Mouse (Mus musculus): Measurements from ENCODE around the gene Prpf6.

Gene Prpf6

DNA sequence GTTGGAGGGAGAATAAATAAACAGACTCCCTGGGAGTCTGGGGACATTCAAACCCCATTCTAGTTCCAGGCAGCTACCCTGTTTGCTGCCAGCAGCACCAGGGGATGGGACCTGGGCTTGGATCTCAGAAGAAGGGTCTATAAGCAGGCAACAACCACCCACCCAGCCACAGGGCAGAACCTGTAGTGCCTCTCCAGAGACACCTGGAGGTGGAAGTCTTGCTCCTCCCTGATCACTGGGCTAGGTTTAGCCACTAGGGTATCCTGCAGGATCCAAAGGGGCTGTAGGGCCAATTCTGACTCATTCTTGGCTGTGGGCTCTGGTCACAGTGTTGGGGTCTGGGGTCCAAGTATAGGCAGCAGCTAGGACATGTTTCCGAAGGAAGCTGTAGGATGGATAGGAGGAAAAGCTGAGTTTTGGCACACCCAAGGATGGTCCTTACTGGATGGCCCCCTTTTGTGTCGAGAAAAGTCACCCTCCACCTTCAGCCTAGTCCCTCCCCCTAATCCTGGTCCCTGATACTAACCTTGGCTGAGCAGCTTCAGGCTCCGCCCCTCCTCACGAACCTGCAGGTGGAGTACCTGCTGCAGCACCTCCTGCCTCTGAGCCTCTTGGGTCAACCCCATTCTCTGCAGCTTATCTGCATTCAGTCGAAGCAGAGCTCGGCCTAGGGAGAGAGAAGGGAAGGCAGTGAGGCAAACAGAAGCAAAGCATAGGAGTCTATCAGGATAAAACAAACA lies 4.7 kb downstream of the Prpf6 start:
- DNase-seq (ENCODE audit: low read depth, low spot score), result no peak

DNA sequence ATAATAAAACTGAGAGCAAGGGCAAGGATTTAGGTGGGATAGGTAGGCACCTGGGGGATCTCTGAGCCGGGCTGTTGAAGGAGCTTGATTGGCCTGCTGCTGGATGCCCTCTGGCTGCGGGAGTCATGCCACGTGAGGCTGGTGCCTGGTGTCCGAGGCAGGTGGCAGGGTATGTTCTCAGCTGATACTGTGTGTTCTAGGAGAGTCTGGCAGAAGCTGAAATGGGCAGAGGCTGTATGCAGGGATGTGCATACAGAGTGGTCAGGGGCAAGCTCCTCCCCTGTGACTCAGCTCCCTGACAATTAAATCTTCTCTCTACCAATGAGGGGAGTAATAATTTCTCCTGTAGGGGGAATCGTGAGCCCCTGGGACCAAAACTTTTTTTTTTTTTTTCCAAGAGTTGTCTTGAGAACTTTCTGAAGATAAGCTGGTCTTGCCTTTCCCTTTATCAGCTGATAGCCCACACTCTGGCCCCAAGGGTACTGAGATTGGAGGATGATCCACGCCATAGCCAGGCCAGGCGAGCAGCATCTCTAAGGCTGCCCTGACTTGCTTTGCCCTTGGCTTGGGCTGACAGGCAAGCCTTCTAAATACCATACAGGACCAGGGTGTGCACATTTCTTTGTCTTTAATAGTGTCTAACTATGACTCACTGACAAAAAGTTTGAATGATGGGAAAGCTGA lies 5.9 kb downstream of the Prpf6 start:
- DNase-seq (ENCODE audit: low read depth, low spot score), result no peak

DNA sequence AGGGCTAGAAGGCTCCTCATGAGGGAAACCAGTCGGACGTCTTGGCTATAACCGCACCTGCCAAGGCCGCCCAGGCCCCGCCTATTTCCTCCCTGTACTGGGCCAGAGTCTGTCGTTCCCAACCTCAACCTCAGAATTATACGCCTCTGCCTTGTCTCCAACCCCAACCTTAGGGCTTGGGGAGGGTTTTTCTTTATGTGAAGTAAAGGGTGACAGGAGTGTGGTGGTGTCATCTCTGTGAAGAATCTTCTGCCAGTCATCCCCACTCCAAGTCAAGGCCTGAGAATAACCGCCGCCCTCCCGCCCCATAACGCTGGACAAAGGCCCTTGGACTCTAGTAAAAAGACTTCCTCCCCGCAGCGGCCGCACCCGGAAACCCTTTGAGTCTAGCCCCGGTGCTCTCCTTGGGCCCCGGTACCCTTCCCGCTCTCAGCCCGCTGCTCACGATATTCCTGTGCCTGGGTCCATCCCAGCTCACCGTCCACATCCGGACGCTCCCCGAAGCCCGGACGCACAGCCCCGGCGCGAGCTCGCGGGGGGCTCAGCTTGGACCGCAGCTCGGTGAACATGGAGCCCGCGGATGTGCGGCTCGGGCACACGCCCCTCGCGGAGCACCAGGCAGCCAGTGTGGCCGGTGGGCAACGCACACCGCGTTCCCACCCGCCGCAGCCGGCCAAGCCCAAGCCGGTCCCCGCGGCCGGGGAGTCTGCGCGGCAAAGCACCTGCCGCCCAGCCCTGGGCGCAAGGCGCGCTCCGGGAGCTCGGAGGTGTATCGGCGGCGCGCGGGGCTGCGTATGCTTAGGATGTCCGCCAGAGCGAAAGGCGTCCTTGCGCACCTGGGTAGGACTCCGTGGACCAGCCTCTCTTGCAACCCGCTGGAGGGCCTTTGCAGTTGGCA lies 7.0 kb downstream of the Prpf6 start, which contains the start of gene Samd10:
TSS of gene Samd10 (minus strand) at position 759 of the 898 bp plus-strand sequence.
- no peak for DNase-seq (ENCODE audit: low read depth, low spot score)

DNA sequence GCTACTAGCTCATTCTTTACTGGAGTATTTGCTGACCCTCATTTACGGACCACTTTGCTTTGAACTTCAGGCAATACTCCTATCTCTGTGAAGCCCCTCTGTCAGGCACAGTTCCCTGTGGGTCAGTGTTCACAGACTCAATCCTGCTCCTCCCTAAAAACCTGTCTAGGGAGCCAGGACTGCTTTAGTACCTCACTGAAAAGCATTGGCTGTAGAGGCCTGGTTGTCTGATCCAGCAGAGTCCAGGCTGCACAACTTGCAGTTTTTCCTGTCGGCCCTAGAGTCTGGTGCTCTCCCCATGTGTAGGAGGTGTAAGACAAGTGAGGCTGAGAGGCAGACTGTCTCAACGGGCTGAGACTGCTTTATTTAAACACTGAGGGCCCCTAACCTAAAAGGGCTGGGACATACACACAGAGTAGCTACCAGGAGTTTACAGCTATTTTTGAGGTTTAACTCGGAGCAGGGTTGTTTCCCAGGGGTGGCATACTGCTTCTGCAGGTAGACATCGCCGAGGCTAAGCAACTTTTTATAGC lies 8.6 kb downstream of the Prpf6 start:
- DNase-seq (ENCODE audit: low read depth, low spot score), result no peak

DNA sequence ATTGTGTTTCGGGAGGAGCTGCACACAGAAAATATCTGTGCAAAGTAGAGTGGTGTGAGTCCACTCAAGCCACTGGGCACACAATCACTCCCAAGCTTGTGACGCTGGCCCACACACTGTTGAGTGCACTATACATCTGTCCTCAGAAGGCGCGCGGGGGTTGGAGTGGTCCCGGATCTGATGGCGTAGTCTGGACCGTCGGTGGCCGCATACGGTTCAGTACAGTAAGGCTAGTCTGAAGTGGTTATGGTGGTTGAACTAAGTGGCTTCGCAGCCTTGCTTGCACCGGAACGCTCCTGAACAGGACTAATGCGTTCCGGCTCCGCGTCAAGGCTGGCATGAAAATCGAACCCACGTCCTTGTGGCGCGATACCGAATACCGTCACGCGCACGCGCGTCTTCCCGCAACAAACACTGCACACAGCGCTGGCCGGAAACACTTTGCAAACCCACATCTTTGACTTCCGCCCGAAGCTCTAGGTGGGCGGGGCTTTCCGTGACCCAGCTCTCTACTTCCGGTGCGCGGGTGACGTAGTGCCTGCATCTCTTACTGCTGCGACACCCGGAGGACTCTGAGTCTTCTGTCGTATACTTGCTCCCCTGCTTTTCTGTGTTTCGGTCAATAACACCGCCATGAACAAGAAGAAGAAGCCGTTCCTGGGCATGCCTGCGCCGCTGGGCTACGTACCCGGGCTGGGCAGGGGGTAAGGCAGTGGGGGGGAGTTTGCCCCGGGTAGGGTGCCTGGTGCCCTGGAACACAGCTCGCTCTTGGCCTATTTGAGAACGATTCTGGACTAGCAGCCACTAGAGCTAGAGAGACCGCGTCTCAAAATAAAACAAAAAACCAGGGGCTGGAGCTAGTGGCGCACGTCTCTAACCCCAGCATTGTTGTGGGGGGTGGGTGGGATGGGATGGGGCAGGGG lies 9.4 kb downstream of the Prpf6 start:
- peak; percentile 91 for DNase-seq (ENCODE audit: low read depth, low spot score)

DNA sequence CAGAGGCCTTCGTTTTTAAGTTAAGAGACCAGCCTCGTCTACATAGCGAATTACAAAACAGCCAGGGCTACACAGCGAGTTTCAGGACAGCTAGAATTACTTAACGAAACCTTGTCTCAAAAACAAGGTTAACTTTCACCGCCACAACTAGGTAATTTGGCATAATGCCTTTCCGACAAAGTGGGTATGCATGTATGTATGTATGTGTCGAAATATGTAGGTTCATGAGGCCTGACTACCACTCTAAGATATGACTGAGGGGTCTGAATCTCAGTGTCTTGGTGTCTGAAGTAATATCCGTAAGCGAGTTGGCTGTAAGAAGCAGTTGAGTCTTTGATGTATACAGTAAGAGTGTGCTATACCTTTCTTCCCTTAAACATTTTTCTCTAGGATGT lies 10.1 kb downstream of the Prpf6 start:
- no peak for DNase-seq (ENCODE audit: low read depth, low spot score)

DNA sequence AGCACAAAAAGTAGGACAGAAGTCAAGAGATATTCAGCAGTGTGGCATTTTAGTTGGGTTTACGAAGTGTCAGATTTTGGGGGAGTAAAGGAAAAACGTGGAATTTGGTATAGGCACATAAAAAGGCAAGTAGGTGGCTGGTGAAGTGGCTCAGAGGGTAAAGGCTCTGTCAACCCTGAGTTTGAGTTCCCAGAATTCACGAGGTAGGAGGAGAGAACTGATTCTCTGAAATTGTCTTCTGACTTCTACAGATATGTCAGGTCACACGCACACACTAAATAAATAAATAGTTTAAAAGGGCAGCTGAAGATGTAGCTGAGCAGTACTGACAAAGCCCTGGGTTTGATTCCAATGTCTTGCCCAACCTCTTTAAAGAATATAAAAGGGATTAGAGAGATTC lies 10.7 kb downstream of the Prpf6 start:
- no peak for DNase-seq (ENCODE audit: low read depth, low spot score)

DNA sequence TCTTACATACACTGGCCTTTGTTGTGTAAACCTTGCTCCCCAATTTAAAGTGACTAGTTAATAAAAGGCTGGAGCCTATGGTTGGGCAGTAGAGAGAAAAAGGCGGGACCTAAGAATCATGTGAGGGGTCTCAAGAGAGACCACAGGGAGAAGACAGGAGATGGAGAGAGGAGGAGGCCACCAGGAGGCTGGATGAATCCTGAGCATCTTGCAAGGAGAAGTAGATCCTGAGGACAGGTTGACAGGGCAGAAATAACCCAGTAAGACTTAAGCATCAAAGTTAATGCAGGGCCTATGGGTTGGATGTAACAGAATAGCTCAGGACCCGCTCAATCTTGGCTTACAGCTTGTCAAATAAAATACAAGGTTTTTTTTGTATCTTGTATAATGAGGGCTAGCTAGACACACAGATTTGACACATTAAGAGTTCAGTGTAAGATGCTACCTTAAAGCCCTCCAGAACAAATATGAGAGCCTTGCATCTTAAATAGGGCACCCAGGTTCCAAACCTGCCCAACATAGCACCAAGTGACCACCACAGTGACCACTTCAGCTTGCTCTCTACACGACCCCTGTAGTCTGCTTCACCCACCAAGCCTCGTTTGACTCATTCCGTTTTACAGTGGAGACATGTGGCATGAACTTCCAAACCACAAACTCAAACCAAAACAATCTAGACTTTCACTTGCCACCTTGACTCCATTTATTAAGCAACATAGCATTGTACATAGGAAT lies 27.3 kb downstream of the Prpf6 start:
- DNase-seq (ENCODE audit: low read depth, low spot score), result no peak

DNA sequence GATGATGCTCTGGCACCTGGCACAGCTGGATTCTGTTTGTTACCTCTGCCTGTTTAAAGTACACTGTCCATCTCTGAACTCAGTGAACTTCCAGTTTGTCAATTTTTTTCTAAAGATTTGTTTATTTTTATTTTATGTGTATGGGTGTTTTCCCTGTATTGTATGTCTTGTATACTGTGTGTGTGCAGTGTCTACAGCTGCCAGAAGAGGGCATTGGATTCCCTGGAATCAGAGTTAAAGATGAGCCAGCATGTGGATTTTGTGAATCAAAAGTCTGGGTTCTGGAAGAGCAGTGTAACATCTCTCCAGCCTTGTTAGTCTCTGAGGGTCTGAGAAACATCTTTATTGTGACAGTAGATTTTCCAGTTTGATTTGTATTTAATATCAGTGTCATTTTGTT lies 31.7 kb downstream of the Prpf6 start:
- DNase-seq (ENCODE audit: low read depth, low spot score), result no peak

DNA sequence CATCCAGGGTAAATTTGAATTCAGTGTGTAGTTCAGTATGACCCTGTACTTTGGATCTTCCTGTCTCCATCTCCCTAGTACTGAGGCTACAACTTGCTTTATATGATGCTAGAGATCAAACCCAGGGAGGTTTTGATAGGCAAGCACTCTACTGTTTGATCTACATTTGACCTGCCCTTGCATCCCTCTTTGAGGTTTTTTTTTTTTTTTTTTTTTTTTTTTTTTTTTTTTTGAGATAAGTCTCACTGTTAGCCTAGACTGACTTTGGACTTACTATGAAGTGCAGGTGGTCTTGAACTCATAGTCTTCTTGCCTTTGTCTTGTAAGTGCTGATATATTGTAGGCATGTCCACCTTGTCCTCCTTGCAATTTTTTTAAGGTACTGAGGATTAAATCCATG lies 36.8 kb downstream of the Prpf6 start:
- no peak for DNase-seq (ENCODE audit: low read depth, low spot score)

DNA sequence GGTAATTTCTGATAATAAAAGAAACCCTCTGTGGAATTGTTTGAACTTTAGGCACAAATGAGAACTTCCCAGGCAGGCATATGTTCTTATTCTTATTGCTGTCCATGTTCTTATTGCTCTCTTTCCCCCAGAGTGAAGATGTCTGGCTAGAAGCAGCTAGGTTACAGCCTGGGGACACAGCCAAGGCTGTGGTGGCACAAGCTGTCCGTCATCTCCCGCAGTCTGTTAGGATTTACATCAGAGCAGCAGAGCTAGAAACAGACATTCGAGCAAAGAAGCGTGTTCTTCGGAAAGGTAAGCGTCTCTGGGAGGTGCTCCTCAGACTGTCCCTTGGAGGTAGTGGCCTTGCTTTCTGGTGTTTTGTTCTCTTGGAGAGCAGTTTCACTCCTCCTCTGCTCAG lies 41.0 kb downstream of the Prpf6 start:
- no peak for DNase-seq (ENCODE audit: low read depth, low spot score)

DNA sequence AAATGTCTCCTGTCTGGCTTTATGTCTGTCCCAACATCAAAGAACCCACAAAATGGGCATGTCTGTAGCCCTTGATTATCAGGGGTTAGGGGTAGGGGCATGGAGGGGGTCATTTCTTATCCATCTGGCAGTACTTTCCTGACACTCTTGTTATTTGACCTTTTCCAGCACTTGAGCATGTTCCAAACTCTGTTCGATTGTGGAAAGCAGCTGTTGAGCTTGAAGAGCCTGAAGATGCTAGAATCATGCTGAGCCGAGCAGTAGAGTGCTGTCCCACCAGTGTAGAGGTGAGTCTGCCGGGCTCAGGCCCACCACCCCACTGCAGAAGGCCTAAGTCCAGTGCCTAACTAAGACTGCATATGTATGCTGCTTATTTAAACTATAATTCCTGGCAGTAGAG lies 44.2 kb downstream of the Prpf6 start:
- no peak for DNase-seq (ENCODE audit: low read depth, low spot score)

DNA sequence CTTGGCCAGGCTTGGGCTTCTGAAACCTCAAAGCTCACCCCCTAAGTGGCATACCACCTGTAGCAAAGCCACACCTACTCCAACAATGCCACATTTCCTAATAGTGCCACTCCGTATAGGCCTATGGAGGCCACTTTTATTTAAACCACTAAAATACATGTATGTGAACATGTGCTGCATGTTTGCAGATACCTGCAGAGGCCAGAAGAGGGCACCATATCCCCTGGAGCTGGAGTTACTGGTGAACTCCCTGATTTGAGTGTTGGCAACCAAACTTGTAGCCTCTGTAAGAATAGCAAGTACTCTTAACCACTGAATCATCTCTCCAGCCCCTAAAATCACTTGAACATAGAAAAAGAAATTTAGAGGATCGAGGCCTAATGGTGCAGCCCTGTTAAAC lies 52.7 kb downstream of the Prpf6 start:
- no peak for DNase-seq (ENCODE audit: low read depth, low spot score)

DNA sequence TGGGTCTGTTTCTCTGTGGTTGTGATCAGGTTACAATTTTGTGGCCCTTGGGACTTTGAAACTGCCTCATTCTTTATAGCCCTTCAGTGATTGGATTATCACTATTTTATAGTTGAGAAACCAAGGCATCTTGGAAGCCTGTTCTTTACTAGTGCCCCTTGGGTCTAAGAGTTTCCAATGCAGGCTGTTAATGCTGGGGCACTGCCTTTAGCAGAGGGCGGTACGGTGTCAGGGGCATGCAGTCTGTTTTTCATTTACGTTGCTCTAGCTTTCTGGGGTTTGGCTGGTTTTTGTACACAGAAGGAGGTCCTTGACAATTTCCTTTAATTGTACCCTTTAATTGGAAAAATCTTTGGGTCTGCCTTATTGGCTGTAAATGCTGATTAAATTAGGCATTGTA lies 54.0 kb downstream of the Prpf6 start:
- no peak for DNase-seq (ENCODE audit: low read depth, low spot score)

DNA sequence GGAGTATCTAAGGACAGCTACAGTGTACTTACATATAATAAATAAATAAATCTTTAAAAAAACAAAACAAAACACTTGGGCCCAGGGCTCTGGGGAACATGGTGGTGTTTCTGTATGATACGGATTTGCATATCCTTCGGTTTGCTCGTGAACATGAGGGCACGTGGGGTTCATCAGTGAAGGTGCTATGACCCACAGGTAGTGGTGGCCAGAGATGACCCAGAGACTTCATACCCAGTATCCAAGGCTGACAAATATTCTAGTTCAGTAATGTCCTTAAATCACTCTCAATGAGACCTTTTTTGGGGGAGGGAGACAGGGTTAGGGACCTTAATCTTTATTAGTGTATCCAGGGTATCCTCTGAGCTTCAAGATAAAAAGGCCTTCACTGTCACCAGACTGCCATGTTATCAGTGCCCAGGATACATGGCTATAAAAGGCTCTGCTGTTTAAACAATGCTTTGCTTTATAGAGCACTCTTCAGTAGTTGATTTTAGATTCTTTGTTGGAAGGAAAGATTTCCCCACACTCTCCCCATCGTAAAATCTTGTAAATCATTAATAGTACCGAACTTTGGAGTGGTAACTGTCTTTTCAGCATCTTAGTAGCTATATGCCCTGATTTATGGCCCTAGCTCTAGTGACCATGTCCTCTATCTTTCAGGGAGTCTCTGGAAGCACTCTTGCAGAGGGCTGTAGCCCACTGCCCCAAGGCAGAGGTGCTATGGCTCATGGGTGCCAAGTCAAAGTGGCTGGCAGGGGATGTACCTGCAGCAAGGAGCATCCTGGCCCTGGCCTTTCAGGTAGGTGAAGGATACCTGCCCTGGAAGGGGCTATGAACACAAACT lies 55.2 kb downstream of the Prpf6 start:
- no peak for DNase-seq (ENCODE audit: low read depth, low spot score)

DNA sequence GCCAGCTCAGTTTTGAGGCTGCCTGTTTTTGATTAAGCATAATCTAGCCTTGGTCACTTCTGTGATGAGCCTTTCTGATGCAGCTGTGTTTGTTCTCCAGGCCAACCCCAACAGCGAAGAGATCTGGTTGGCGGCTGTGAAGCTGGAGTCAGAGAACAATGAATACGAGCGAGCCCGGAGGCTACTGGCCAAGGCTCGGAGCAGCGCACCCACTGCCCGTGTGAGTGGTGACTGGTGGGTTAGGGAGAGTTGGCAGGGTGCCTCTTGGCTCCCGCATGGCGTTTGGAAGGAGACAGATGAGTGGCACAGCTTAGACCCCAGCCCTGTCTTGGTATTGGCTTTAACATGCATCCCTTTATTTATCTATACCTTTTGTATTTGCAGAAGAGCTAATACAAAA lies 57.3 kb downstream of the Prpf6 start:
- no peak for DNase-seq (ENCODE audit: low read depth, low spot score)

DNA sequence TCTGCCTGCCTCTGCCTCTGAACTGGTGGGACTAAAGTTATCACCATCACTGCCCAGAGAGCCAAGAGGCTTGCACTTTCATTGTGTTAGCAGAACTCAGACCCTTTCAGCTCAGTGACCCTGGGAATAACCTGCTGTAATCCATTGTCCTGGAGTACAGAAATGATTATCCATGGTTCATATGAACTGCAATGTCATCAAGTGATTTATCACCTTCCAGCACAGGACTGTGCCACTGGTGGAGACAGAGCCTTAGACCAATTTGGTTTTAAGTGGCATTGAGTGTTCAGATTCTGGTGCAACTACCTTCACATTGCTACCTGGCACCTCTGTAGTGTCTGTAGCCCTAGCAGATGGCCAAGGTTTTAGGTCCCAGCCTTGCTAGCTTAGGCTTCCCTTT lies 61.4 kb downstream of the Prpf6 start:
- no peak for DNase-seq (ENCODE audit: low read depth, low spot score)

DNA sequence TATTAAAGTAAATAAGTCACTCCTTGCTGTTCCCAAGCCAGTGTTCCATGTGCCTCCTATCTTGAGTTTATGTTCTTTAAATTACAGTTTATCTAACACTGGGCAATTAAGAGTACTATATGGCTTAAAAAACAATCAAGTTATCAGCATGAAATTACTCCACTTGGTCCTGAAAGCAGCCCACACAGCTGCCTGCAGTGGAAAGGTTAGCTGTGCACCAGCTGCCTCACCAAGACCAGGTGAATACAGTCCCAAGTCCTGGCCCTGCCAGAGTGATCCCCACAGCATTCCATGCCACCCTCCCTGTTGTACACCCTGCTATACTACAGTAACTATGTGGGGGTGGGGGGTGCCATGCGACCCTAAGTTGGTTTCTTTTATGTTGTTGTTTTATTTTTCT lies 61.9 kb downstream of the Prpf6 start:
- DNase-seq (ENCODE audit: low read depth, low spot score), result no peak

DNA sequence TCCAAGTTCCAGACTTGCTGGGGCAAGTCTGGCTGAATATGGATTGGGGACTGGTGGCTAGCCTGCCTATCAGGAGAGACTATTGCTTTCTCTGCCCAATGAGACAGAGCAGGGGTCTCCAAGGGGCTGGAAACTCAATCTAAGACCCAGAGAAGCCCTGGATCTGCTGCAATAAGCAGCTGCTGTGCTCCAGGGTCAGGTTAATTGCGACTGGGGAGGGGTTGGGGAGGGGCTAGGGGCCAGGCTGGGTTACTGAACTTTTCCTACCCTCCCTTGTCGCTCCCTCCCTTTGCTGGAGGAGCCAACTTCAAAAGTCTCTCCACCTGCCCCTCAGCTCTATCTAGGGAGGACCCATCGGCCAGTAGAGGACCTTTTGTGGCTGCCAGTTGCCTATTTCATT lies 65.1 kb downstream of the Prpf6 start, which contains the start of gene Gm29797:
TSS of gene Gm29797 (plus strand) at position 301 of the 400 bp plus-strand sequence.
- no peak for DNase-seq (ENCODE audit: low read depth, low spot score)

Data from brain, embryonic 18.5 days (tissue).